Mouse (Mus musculus) hindbrain, embryonic 10.5 days (tissue): ENCODE measurements around the gene Gm16181. TPM values are rescaled to one million over a fixed set of nuclear protein-coding genes. Genes with fewer than 3 reads are reported as not detected.

Source experiments
- DNase-seq: peaks from one replicate; pipeline ENCODE4 v3.0.0-alpha.2; 2017; ENCODE audit warnings: low spot score
- H3K27ac ChIP-seq: fragments of 300-500 bp; sonication (generic); 2 replicates; pipeline ENCODE4 v1.5.1; 2016; ENCODE audit warnings: mild to moderate bottlenecking, moderate library complexity
- H3K27me3 ChIP-seq: fragments of 300-500 bp; sonication (generic); 2 replicates; pipeline ENCODE4 v1.6.1; 2016; ENCODE audit warnings: mild to moderate bottlenecking; ENCODE audit not compliant: poor library complexity, insufficient read depth, severe bottlenecking
- H3K36me3 ChIP-seq: fragments of 300-500 bp; sonication (generic); 2 replicates; pipeline ENCODE4 v1.6.1; 2016; ENCODE audit warnings: mild to moderate bottlenecking, moderate library complexity
- H3K4me1 ChIP-seq: fragments of 300-500 bp; sonication (generic); replicated peaks from 2 replicates; pipeline ENCODE4 v1.6.1; 2016; ENCODE audit warnings: mild to moderate bottlenecking
- H3K4me3 ChIP-seq: fragments of 300-500 bp; sonication (generic); 2 replicates; pipeline ENCODE4 v1.5.1; 2016; ENCODE audit warnings: mild to moderate bottlenecking, moderate library complexity
- H3K9me3 ChIP-seq: fragments of 300-500 bp; sonication (generic); 2 replicates; pipeline ENCODE4 v1.6.1; 2016; ENCODE audit warnings: mild to moderate bottlenecking, moderate library complexity
- WGBS: fragments of 180-500 bp; shearing (Covaris S2); methylation state at CpG from one replicate; pipeline ENCODE4 v1.1.7; 2016; 5-methylcytosine and 5-hydroxymethylcytosine counted together
- polyA plus RNA-seq: library from polyadenylated mRNA; unstranded; fragments of >200 nt; fragmentation: Nextera tagmentation; extraction: Ambion mirVana; gene quantifications from 2 replicates; pipeline ENCODE4 v1.2.1, GENCODE M21; 2016

Gene Gm16181
- polyA plus RNA-seq = 0.42 and 0.46 TPM in 2 replicates

DNA sequence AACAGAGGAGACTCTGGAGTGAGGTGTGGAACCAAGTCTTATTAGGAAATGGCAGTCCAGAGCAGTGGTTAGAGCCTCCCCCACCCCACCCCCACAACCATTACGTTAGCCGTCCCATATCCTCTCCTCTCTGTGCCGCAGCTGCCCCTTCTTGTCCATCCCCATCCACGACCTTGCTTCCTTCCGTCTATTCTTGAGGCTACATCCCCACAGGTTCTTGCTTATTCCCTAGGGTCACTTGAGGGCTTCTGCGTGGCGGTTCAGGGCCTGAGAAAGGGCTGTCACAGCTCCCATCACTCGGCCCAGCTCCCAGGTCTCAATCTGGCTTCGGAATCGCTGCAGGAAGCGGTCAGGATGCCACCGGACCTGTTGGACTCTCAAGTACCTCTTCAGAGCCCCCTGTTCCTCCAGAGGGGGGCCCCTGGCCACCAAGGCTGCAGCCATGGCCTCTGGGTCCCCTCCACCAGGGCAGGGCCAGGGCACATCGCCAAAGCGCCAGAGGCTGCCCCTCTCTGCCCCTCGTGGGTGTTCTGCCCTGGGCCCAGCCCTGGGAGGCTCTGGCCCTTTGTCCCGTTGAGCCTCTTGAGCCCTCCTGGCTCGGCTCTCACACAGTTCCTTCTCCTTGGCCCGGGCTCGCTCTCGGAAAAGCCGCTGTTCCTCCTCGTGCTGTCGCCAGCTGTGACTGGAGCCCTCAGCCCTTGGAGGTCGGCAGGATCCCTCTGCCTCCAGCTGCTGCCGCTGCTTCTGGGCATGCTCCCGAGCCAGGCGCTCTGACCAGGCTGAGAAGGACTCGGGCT is at the start of gene Gm16181:
TSS of gene Gm16181 (plus strand) at position 679 of the 797 bp plus-strand sequence.
- no peaks in the 10 kb centered on the region for H3K27me3 ChIP-seq
- WGBS = 83% methylated on average over 28 of the region's 28 CpGs
- H3K9me3 ChIP-seq = no peaks in the 10 kb centered on the region
- peak within 1 kb of the TSS; percentile 50 for H3K27ac ChIP-seq
- peaks cover 55% of the 10 kb centered on the region for H3K36me3 ChIP-seq
- peaks cover 9% of the 10 kb centered on the region; the same call in 1 of the 2 replicates for H3K4me1 ChIP-seq
- no peak within 1 kb of the TSS for H3K4me3 ChIP-seq
- no peak for DNase-seq

DNA sequence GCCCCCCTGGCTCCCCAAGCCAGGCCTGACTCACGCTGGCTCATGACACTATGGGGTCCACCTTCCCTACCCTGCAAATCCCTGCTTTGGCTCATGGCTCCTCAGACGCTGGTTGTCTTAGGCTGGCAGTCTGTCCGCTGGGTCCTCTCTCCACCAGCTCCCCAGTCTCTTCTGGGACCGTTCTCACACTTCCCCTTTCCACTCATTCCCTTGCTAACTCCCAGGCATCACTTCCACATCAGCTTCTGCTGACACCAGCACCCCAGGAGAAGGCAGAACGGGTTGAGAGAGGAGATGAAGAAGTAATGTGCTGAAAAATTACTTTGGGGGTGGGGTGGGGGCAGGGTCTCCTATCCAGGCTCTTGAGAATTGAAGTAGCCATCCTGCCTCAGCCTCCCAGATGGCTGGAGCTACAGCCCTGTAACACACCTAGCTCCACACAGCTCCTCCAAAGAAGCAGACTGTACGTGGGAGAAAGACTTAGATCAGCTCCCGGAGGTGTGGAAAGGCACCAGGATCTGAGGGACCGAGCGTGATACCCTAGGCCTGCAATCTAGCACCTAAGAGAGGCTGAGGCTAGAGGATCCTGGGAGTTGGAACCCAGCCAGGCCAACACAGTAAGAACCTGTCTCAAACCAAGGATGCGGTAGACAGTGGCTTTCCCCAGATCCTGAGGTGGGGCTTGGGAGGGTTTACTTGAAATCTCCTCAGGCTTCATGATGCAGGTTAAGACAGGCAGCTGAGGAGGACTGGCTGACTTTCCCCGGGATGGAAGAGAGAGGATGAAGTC is 48.0 kb upstream of the Gm16181 start:
- no peak overlapping the region for H3K4me3 ChIP-seq
- no peak for DNase-seq
- WGBS = 71% methylated on average over 11 of the region's 11 CpGs
- no peaks in the 10 kb centered on the region; the same call in 1 of the 2 replicates for H3K27me3 ChIP-seq
- no peak overlapping the region for H3K27ac ChIP-seq
- no peaks in the 10 kb centered on the region for H3K9me3 ChIP-seq
- H3K4me1 ChIP-seq = no peaks in the 10 kb centered on the region
- H3K36me3 ChIP-seq = no peaks in the 10 kb centered on the region

DNA sequence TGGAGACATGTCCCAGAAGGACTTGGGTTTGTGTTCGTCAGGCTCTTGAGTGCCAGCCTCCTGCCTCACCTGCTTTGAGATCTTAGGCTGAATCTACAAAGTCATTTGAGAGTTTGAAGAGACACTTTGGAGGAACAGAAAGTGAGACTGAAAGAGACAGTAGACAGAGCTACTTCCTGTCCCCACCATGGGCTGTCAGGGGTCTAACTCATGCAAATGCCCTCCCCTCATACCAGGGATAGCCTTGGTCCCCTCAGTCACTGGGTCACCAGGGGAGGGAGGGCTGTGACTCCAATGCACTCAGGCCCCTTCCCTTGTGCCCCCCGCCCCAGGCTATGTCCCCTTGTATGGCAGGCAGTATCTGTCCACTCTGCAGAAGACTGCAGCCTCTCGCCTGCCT is 47.3 kb upstream of the Gm16181 start:
- Histone ChIP-seq H3K9me3 (no peaks in the 10 kb centered on the region), H3K4me1 (no peaks in the 10 kb centered on the region), H3K27me3 (no peaks in the 10 kb centered on the region; the same call in 1 of the 2 replicates), H3K27ac (no peak overlapping the region), H3K4me3 (no peak overlapping the region), H3K36me3 (no peaks in the 10 kb centered on the region)
- WGBS = 77% methylated on average over 3 of the region's 3 CpGs
- DNase-seq = no peak

DNA sequence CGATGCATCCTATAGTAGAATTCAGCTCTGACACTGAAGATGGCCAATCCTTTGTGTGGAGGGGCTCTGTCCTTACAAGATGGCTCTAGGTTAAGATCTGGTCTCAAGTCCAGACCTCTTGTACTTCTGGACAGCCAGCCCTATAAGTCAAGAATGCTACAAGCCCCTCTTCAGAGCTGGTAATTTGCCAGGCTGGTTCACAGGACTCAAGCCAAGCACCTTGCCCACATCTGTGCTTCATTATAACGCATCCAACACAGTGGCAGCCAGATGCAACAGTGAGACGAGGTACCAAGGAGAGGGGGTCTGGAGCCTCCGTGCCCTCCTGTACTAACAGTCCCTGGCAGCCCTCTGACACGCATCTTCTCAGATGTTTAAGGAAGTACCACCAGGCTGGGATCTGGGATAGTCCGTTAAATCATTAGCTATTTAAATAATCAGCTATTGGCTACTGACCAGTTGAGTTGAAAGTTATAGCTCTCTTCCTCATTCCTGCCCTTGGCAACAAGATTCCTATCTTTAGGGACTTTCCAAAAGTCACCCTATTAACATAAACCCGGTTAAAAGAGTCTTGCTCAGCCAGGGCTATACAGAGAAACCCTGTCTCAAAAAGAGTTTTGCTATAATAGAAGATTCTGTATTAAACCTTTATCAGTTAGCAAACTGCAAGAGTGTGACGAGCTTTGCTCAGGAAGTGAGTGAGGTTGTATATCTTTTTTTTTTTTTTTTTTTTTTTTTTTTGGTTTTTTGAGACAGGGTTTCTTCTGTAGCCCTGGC is 46.2 kb upstream of the Gm16181 start:
- Histone ChIP-seq H3K27me3 (no peaks in the 10 kb centered on the region; the same call in 1 of the 2 replicates), H3K27ac (no peak overlapping the region), H3K9me3 (no peaks in the 10 kb centered on the region), H3K4me3 (no peak overlapping the region), H3K4me1 (no peaks in the 10 kb centered on the region), H3K36me3 (no peaks in the 10 kb centered on the region)
- 76% methylated on average over 8 of the region's 8 CpGs for WGBS
- DNase-seq = no peak

- no peaks in the 10 kb centered on the region for H3K4me1 ChIP-seq
- H3K36me3 ChIP-seq = no peaks in the 10 kb centered on the region
- 72% methylated on average over 6 of the region's 6 CpGs for WGBS
- H3K27ac ChIP-seq = no peak overlapping the region
- H3K4me3 ChIP-seq = no peak overlapping the region
- DNase-seq = no peak
- H3K9me3 ChIP-seq = no peaks in the 10 kb centered on the region
- no peaks in the 10 kb centered on the region; the same call in 1 of the 2 replicates for H3K27me3 ChIP-seq
Observed at GRCm38 (mm10) chr17:35175382-35175781, 45.3 kb upstream of the Gm16181 start.

GRCm38 (mm10) chr17:35175968-35176367 is 44.7 kb upstream of the Gm16181 start, which contains the start of gene Aif1:
Gene Aif1 (minus strand): TSS chr17:35176068.
- H3K4me3 ChIP-seq = no peak within 1 kb of the TSS
- H3K27ac ChIP-seq = no peak within 1 kb of the TSS
- no peaks in the 10 kb centered on the region for H3K36me3 ChIP-seq
- no peak for DNase-seq
- 38% methylated on average over 2 of the region's 2 CpGs for WGBS
- H3K9me3 ChIP-seq = no peaks in the 10 kb centered on the region
- no peaks in the 10 kb centered on the region for H3K4me1 ChIP-seq
- H3K27me3 ChIP-seq = no peaks in the 10 kb centered on the region; the same call in 1 of the 2 replicates

GRCm38 (mm10) chr17:35178528-35178927 is 42.1 kb upstream of the Gm16181 start:
- Histone ChIP-seq H3K27ac (no peak overlapping the region), H3K4me1 (no peaks in the 10 kb centered on the region), H3K27me3 (no peaks in the 10 kb centered on the region), H3K4me3 (no peak overlapping the region), H3K9me3 (no peaks in the 10 kb centered on the region), H3K36me3 (no peaks in the 10 kb centered on the region)
- WGBS = 15% methylated on average over 5 of the region's 5 CpGs
- DNase-seq = peak; percentile 72

- no peaks in the 10 kb centered on the region for H3K27me3 ChIP-seq
- 0 out of 2 replicates have a peak, but pooled peaks cover under 1% of the 10 kb centered on the region for H3K4me1 ChIP-seq
- no peaks in the 10 kb centered on the region for H3K9me3 ChIP-seq
- no peak for DNase-seq
- WGBS = 88% methylated on average over 5 of the region's 5 CpGs
- no peak overlapping the region for H3K27ac ChIP-seq
- H3K36me3 ChIP-seq = no peaks in the 10 kb centered on the region
- H3K4me3 ChIP-seq = no peak overlapping the region
Observed at GRCm38 (mm10) chr17:35180093-35180492, 40.5 kb upstream of the Gm16181 start.

GRCm38 (mm10) chr17:35185639-35186611 is 34.7 kb upstream of the Gm16181 start:
- Histone ChIP-seq H3K36me3 (no peaks in the 10 kb centered on the region), H3K4me1 (peaks cover 18% of the 10 kb centered on the region), H3K9me3 (no peaks in the 10 kb centered on the region), H3K4me3 (peak overlapping the region; percentile 55), H3K27ac (peak overlapping the region; percentile 88), H3K27me3 (no peaks in the 10 kb centered on the region)
- DNase-seq = peak; percentile 66
- WGBS = 3% methylated on average over 18 of the region's 18 CpGs

GRCm38 (mm10) chr17:35186681-35187080 is 34.0 kb upstream of the Gm16181 start:
- H3K27me3 ChIP-seq = no peaks in the 10 kb centered on the region
- H3K36me3 ChIP-seq = no peaks in the 10 kb centered on the region
- H3K4me3 ChIP-seq = peak overlapping the region; percentile 55
- H3K4me1 ChIP-seq = peaks cover 18% of the 10 kb centered on the region
- DNase-seq = peak; percentile 51
- peak overlapping the region; percentile 88 for H3K27ac ChIP-seq
- WGBS = 2% methylated on average over 4 of the region's 4 CpGs
- no peaks in the 10 kb centered on the region for H3K9me3 ChIP-seq

DNA sequence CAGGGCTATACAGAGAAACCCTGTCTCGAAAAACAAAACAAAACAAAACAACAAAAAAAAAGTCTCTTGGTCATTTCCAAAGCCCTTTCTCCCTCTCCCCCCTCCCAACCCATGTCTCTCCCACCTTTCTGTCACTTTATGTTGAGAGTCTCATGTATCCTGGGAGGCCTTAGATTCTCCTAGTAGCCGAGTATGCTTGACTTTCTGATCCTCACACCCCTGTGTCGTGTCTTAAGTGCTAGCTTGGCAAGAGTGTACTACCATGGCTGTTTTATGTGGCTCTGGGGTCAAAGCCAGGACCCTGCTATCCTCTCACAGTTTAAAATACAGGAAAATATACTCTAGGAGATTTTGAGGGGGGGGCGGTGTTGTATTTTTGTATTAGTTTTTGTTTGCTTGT is 33.3 kb upstream of the Gm16181 start:
- Histone ChIP-seq H3K4me3 (no peak overlapping the region), H3K4me1 (peaks cover 18% of the 10 kb centered on the region), H3K36me3 (no peaks in the 10 kb centered on the region), H3K27ac (no peak overlapping the region), H3K27me3 (no peaks in the 10 kb centered on the region), H3K9me3 (no peaks in the 10 kb centered on the region)
- no peak for DNase-seq
- 69% methylated on average over 4 of the region's 4 CpGs for WGBS
